Comparison of ENCODE assay signal across 8 mouse cellular contexts in genomic region chr11:52361287-52361921, GRCm38 (mm10). TPM values are rescaled to one million over a fixed set of nuclear protein-coding genes. Genes with fewer than 3 reads are reported as not detected.
DNase-seq lines count a peak whose midpoint lies in the region; ATAC-seq and TF ChIP-seq lines count a peak whose summit lies in the region.

No protein-coding gene starts in this region.

- peak overlapping the region; percentile 98 for H3K27ac ChIP-seq in intestine, postnatal 0 days (ENCODE audit: low read depth, low read length)
- peak overlapping the region; percentile 56 for H3K27ac ChIP-seq in liver, embryonic 14.5 days
- peak overlapping the region; percentile 86 for H3K27ac ChIP-seq in neural tube, embryonic 14.5 days (ENCODE audit: low read depth, low read length)

- peak; percentile 12 for ATAC-seq in intestine, postnatal 0 days
- peak; percentile 36 for ATAC-seq in liver, embryonic 14.5 days (ENCODE audit: insufficient read depth)
- peak; percentile 45 for ATAC-seq in neural tube, embryonic 14.5 days (ENCODE audit: low read depth)

- H3K27me3 ChIP-seq in intestine, postnatal 0 days (replicated peaks; ENCODE audit: control insufficient read depth, insufficient read depth, low read length) = no peaks in the 10 kb centered on the region
- H3K27me3 ChIP-seq in liver, embryonic 14.5 days (ENCODE audit: control insufficient read depth, insufficient read depth, low read length) = no peaks in the 10 kb centered on the region
- no peaks in the 10 kb centered on the region for H3K27me3 ChIP-seq in neural tube, embryonic 14.5 days (ENCODE audit: control insufficient read depth, insufficient read depth, low read length)

- H3K4me3 ChIP-seq in intestine, postnatal 0 days (ENCODE audit: low read depth, low read length) = peak overlapping the region; percentile 94
- peak overlapping the region; percentile 80 to 83 for H3K4me3 ChIP-seq in liver, embryonic 14.5 days (ENCODE audit: insufficient read depth in 1 of 2, low read depth in 2 of 2, low read length in 2 of 2)
- peak overlapping the region; percentile 93 for H3K4me3 ChIP-seq in neural tube, embryonic 14.5 days (ENCODE audit: low read depth, low read length)

- H3K4me1 ChIP-seq in intestine, postnatal 0 days (replicated peaks; ENCODE audit: control insufficient read depth, insufficient read depth, low read length) = peaks cover 10% of the 10 kb centered on the region; the same call in 1 of the 2 replicates
- H3K4me1 ChIP-seq in liver, embryonic 14.5 days (replicated peaks; ENCODE audit: control insufficient read depth in 2 of 2, insufficient read depth in 2 of 2, low read length in 1 of 2) = peaks cover 26 to 34% of the 10 kb centered on the region in 2 experiments
- peaks cover 28% of the 10 kb centered on the region for H3K4me1 ChIP-seq in neural tube, embryonic 14.5 days (ENCODE audit: control insufficient read depth, insufficient read depth, low read length)

- H3K9me3 ChIP-seq in intestine, postnatal 0 days (ENCODE audit: control insufficient read depth) = no peaks in the 10 kb centered on the region
- no peaks in the 10 kb centered on the region for H3K9me3 ChIP-seq in liver, embryonic 14.5 days (ENCODE audit: control insufficient read depth, low read length)
- H3K9me3 ChIP-seq in neural tube, embryonic 14.5 days (ENCODE audit: control insufficient read depth, low read length) = no peaks in the 10 kb centered on the region

- no peaks in the 10 kb centered on the region for H3K36me3 ChIP-seq in intestine, postnatal 0 days (ENCODE audit: control insufficient read depth, insufficient read depth)
- H3K36me3 ChIP-seq in liver, embryonic 14.5 days (replicated peaks; ENCODE audit: control insufficient read depth, insufficient read depth, low read depth) = no peaks in the 10 kb centered on the region
- no peaks in the 10 kb centered on the region for H3K36me3 ChIP-seq in neural tube, embryonic 14.5 days (ENCODE audit: control insufficient read depth, insufficient read depth, low read length)

- under 1% methylated on average over 44 of the region's 47 CpGs for WGBS in intestine, postnatal 0 days
- under 1% methylated on average over 37 of the region's 47 CpGs for WGBS in liver, embryonic 14.5 days (ENCODE audit: insufficient replicate concordance)
- under 1% methylated on average over 44 of the region's 47 CpGs for WGBS in neural tube, embryonic 14.5 days

- DNase-seq in left cerebral cortex, adult 8-10 months (ENCODE audit: low spot score in 2 of 2) = peak; percentile 36 to 45
- DNase-seq in left cerebral cortex, adult 11 months (ENCODE audit: low spot score) = no peak
- DNase-seq in adrenal gland, postnatal 36 days = peak; percentile 57 to 72
- peak; percentile 43 for DNase-seq in forelimb bud, embryonic 11.5 days (ENCODE audit: low read depth, low spot score)
- no peak for DNase-seq in liver, embryonic 14.5 days (ENCODE audit: low read depth in 3 of 3, low spot score in 3 of 3)
- DNase-seq in layer of hippocampus, adult 9-11 months = no peak

- peak overlapping the region; percentile 80 for H3K4me2 ChIP-seq in intestine, postnatal 0 days (replicated peaks; ENCODE audit: low read depth)
- H3K4me2 ChIP-seq in liver, embryonic 14.5 days (ENCODE audit: low read depth) = peak overlapping the region; percentile 92
- peak overlapping the region; percentile 97 for H3K4me2 ChIP-seq in neural tube, embryonic 14.5 days (ENCODE audit: low read depth, low read length)

- H3K9ac ChIP-seq in intestine, postnatal 0 days (ENCODE audit: low read depth, low read length) = peak overlapping the region; percentile 97
- H3K9ac ChIP-seq in liver, embryonic 14.5 days (replicated peaks) = peak overlapping the region; percentile 84
- peak overlapping the region; percentile 86 for H3K9ac ChIP-seq in neural tube, embryonic 14.5 days (replicated peaks; ENCODE audit: low read depth, low read length)

- TF ChIP-seq EP300 in liver, embryonic 14.5 days (IDR thresholded peaks at IDR 0.05; ENCODE audit: low read depth) = no peak

- peak; percentile 2; the same call in 1 of the 2 replicates for TF ChIP-seq CTCF in intestine, postnatal 0 days (IDR thresholded peaks at IDR 0.05; ENCODE audit: low read depth)
- no peak for TF ChIP-seq CTCF in liver, embryonic 14.5 days (IDR thresholded peaks at IDR 0.05; ENCODE audit: low read depth)

RNA-seq across cellular contexts. Expression of gene Vdac1, which starts 0.7 kb away (rescaled TPM):
- total RNA-seq in left cerebral cortex, adult 8-10 months (2022) = 100 to 1,000 TPM; 535 to 581 (median 570) TPM
- 100 to 1,000 TPM; 433 to 439 TPM for total RNA-seq in adrenal gland, postnatal 36 days (2021)
- 175 and 180 TPM in 2 replicates for polyA plus RNA-seq in intestine, postnatal 0 days (2015; fragmentation: Nextera tagmentation; extraction: Ambion mirVana)
- polyA plus RNA-seq in liver, embryonic 14.5 days (2012; rRNA removed) = 47.0 and 58.9 TPM in 2 replicates
- 102 and 106 TPM in 2 replicates for polyA plus RNA-seq in liver, embryonic 14.5 days (2014; fragmentation: Nextera tagmentation; extraction: Ambion mirVana)
- 282 and 283 TPM in 2 replicates for polyA plus RNA-seq in neural tube, embryonic 14.5 days (2014; fragmentation: Nextera tagmentation; extraction: Ambion mirVana)

RNA-seq across cellular contexts. Expression of gene 9530068E07Rik, which starts 34.8 kb away (rescaled TPM):
- 10 to 100 TPM; 55.4 to 66.6 (median 57.7) TPM for total RNA-seq in left cerebral cortex, adult 8-10 months (2022)
- total RNA-seq in adrenal gland, postnatal 36 days (2021) = 100 to 1,000 TPM; 156 to 165 TPM
- polyA plus RNA-seq in intestine, postnatal 0 days (2015; fragmentation: Nextera tagmentation; extraction: Ambion mirVana) = 89.2 and 92.0 TPM in 2 replicates
- 26.6 and 31.3 TPM in 2 replicates for polyA plus RNA-seq in liver, embryonic 14.5 days (2012; rRNA removed)
- 44.7 and 49.8 TPM in 2 replicates for polyA plus RNA-seq in liver, embryonic 14.5 days (2014; fragmentation: Nextera tagmentation; extraction: Ambion mirVana)
- polyA plus RNA-seq in neural tube, embryonic 14.5 days (2014; fragmentation: Nextera tagmentation; extraction: Ambion mirVana) = 122 and 143 TPM in 2 replicates

Comparison
In these comparisons a context has a peak if more than half of its experiments do, and no peak if none do; other contexts are left out.
1. DNase-seq: peak in left cerebral cortex, adult 8-10 months (2 of 2), adrenal gland, postnatal 36 days (2 of 2) and forelimb bud, embryonic 11.5 days (single experiment); none in left cerebral cortex, adult 11 months (single experiment), liver, embryonic 14.5 days (0 of 3) and layer of hippocampus, adult 9-11 months (single experiment).
2. Peak in every context shown above with its lines, with median percentiles within 50 percentile points of each other: ATAC-seq, H3K27ac ChIP-seq, H3K4me2 ChIP-seq, H3K4me3 ChIP-seq and H3K9ac ChIP-seq.